Mouse (Mus musculus): ENCODE measurements around the gene Samd13. TPM values are rescaled to one million over a fixed set of nuclear protein-coding genes. Genes with fewer than 3 reads are reported as not detected.
A peak's percentile ranks its signal among the peaks of the same experiment; 100 is the strongest.

Gene Samd13
- polyA plus RNA-seq, 1 experiment from 2014 or later: not detected

GRCm38 (mm10) chr3:146652431-146652830 lies 33.0 kb downstream of the Samd13 start:
- ATAC-seq: no peak
- in situ Hi-C loops (cut with MboI; ENCODE audit: low pct_unique_long_range_greater_than_20kb): no loop called here
- no peaks in the 10 kb centered on the region for H3K27me3 ChIP-seq
- no peak for TF ChIP-seq CTCF (IDR thresholded peaks at IDR 0.05)
- no peak for DNase-seq (ENCODE audit: low read depth, low spot score)
- ChIA-PET CTCF (no interaction called here), POLR2A (no interaction called here)

GRCm38 (mm10) chr3:146651217-146651616 lies 34.2 kb downstream of the Samd13 start, which contains the start of gene 4930503B20Rik:
Gene 4930503B20Rik, minus strand, starts transcription at chr3:146651317.
- no peak for DNase-seq (ENCODE audit: low read depth, low spot score)
- ChIA-PET CTCF (interaction anchor here (1.2 kb wide), 1 partner anchor 14 kb away, joined by 4 read pairs; no protein-coding TSS in a partner anchor), POLR2A (no interaction called here)
- ATAC-seq: no peak
- TF ChIP-seq CTCF (IDR thresholded peaks at IDR 0.05): no peak
- in situ Hi-C loops (cut with MboI; ENCODE audit: low pct_unique_long_range_greater_than_20kb): no loop called here
- no peaks in the 10 kb centered on the region for H3K27me3 ChIP-seq

GRCm38 (mm10) chr3:146650716-146651115 lies 34.7 kb downstream of the Samd13 start:
- POLR2A ChIA-PET: interaction anchor here (0.5 kb wide), 1 partner anchor 67 kb away, joined by 6 read pairs; no protein-coding TSS in a partner anchor
- in situ Hi-C loops (cut with MboI; ENCODE audit: low pct_unique_long_range_greater_than_20kb): no loop called here

GRCm38 (mm10) chr3:146649311-146649894 lies 36.0 kb downstream of the Samd13 start:
- in situ Hi-C loops (cut with MboI; ENCODE audit: low pct_unique_long_range_greater_than_20kb): no loop called here
- peak; percentile 60 for ATAC-seq
- H3K27me3 ChIP-seq: no peaks in the 10 kb centered on the region
- no peak for TF ChIP-seq CTCF (IDR thresholded peaks at IDR 0.05)
- CTCF ChIA-PET: interaction anchor here (1.1 to 1.2 kb wide), 2 partner anchors 18 to 42 kb away, joined by 3 read pairs; no protein-coding TSS in a partner anchor
- POLR2A ChIA-PET: interaction anchor here (1.8 kb wide), 1 partner anchor 13 kb away, joined by 5 read pairs; no protein-coding TSS in a partner anchor
- no peak for DNase-seq (ENCODE audit: low read depth, low spot score)

More at GRCm38 (mm10) chr3:146650716-146651115, 34.7 kb downstream of the Samd13 start:
- ATAC-seq (no peak), DNase-seq (ENCODE audit: low read depth, low spot score) (no peak)
- CTCF ChIA-PET: interaction anchor here (1.2 kb wide), 1 partner anchor 13 kb away, joined by 4 read pairs; no protein-coding TSS in a partner anchor
- no peak for TF ChIP-seq CTCF (IDR thresholded peaks at IDR 0.05)
- no peaks in the 10 kb centered on the region for H3K27me3 ChIP-seq

GRCm38 (mm10) chr3:146641818-146642427 lies 43.5 kb downstream of the Samd13 start:
- CTCF ChIA-PET: interaction anchor here (1.0 to 2.0 kb wide), 7 partner anchors 10 to 141 kb away, joined by 3 to 9 read pairs (median 4); no protein-coding TSS in a partner anchor
- TF ChIP-seq CTCF (IDR thresholded peaks at IDR 0.05): no peak
- DNase-seq (ENCODE audit: low read depth, low spot score) (peak; percentile 71), ATAC-seq (peak; percentile 57)
- in situ Hi-C loops (cut with MboI; ENCODE audit: low pct_unique_long_range_greater_than_20kb): no loop called here
- no peaks in the 10 kb centered on the region for H3K27me3 ChIP-seq
- POLR2A ChIA-PET: interaction anchor here (0.7 to 1.2 kb wide), 2 partner anchors 13 to 82 kb away, joined by 3 read pairs; no protein-coding TSS in a partner anchor

GRCm38 (mm10) chr3:146632506-146632905 lies 52.9 kb downstream of the Samd13 start:
- TF ChIP-seq CTCF (IDR thresholded peaks at IDR 0.05): no peak
- DNase-seq (ENCODE audit: low read depth, low spot score) (no peak), ATAC-seq (no peak)
- in situ Hi-C loops (cut with MboI; ENCODE audit: low pct_unique_long_range_greater_than_20kb): no loop called here
- CTCF ChIA-PET: interaction anchor here (1.1 to 2.9 kb wide), 4 partner anchors 10 to 24 kb away, joined by 3 to 9 read pairs (median 5); no protein-coding TSS in a partner anchor
- no peaks in the 10 kb centered on the region for H3K27me3 ChIP-seq
- POLR2A ChIA-PET: interaction anchor here (0.6 kb wide), 1 partner anchor 23 kb away, joined by 3 read pairs; no protein-coding TSS in a partner anchor

- no peak for TF ChIP-seq CTCF (IDR thresholded peaks at IDR 0.05)
- POLR2A ChIA-PET: interaction anchor here (0.9 kb wide), 1 partner anchor 14 kb away, joined by 3 read pairs; no protein-coding TSS in a partner anchor
- ATAC-seq (peak; percentile 73), DNase-seq (ENCODE audit: low read depth, low spot score) (no peak)
- CTCF ChIA-PET: interaction anchor here (0.8 to 2.5 kb wide), 7 partner anchors 9 to 18 kb away, joined by 3 to 9 read pairs (median 4); no protein-coding TSS in a partner anchor
- in situ Hi-C loops (cut with MboI; ENCODE audit: low pct_unique_long_range_greater_than_20kb): no loop called here
- no peaks in the 10 kb centered on the region for H3K27me3 ChIP-seq
Measured at GRCm38 (mm10) chr3:146628227-146628982, 57.0 kb downstream of the Samd13 start.

- CTCF ChIA-PET: interaction anchor here (1.0 to 1.1 kb wide), 3 partner anchors 18 to 60 kb away, joined by 3 read pairs; partner anchors contain the start of gene Samd13
- in situ Hi-C loops (cut with MboI; ENCODE audit: low pct_unique_long_range_greater_than_20kb): no loop called here
Measured at GRCm38 (mm10) chr3:146625766-146626165, 59.6 kb downstream of the Samd13 start.

GRCm38 (mm10) chr3:146621966-146622365 lies 63.4 kb downstream of the Samd13 start:
- in situ Hi-C loops (cut with MboI; ENCODE audit: low pct_unique_long_range_greater_than_20kb): no loop called here
- ChIA-PET POLR2A (no interaction called here), CTCF (interaction anchor here (1.1 to 1.8 kb wide), 5 partner anchors 10 to 93 kb away, joined by 3 to 6 read pairs (median 3); no protein-coding TSS in a partner anchor)

More at GRCm38 (mm10) chr3:146625766-146626165, 59.6 kb downstream of the Samd13 start:
- no peak for TF ChIP-seq CTCF (IDR thresholded peaks at IDR 0.05)
- ATAC-seq (no peak), DNase-seq (ENCODE audit: low read depth, low spot score) (no peak)
- H3K27me3 ChIP-seq: no peaks in the 10 kb centered on the region
- POLR2A ChIA-PET: no interaction called here

More at GRCm38 (mm10) chr3:146621966-146622365, 63.4 kb downstream of the Samd13 start:
- DNase-seq (ENCODE audit: low read depth, low spot score) (no peak), ATAC-seq (no peak)
- TF ChIP-seq CTCF (IDR thresholded peaks at IDR 0.05): no peak
- no peaks in the 10 kb centered on the region for H3K27me3 ChIP-seq

Measured in Patski (cell line).